Mouse (Mus musculus) spleen, adult 2 months (tissue): ENCODE data around the gene Zfp266. TPM values are rescaled to one million over a fixed set of nuclear protein-coding genes. Genes with fewer than 3 reads are reported as not detected.

Source experiments
- DNase-seq, 2 experiments: peaks; one replicate each; pipeline versions ENCODE4 v3.0.0 to v3.0.0-alpha.2; 2012 to 2021; ENCODE audit warnings: low spot score in 2 of 2, low read depth in 1 of 2
- H3K27ac ChIP-seq: fragments of 200-500 bp; 2 replicates; pipeline ENCODE4 v1.5.1; 2012; ENCODE audit warnings: low read length, inconsistent platforms; ENCODE audit not compliant: insufficient read depth
- H3K27me3 ChIP-seq: fragments of 200-500 bp; 2 replicates; pipeline ENCODE4 v1.6.1; 2012; ENCODE audit warnings: mild to moderate bottlenecking, moderate library complexity, low read length, inconsistent platforms; ENCODE audit not compliant: control insufficient read depth, insufficient read depth
- H3K36me3 ChIP-seq: fragments of 200-500 bp; 2 replicates; pipeline ENCODE4 v1.6.1; 2012; ENCODE audit warnings: mild to moderate bottlenecking, low read length, inconsistent platforms; ENCODE audit not compliant: control insufficient read depth, insufficient read depth
- H3K4me1 ChIP-seq: fragments of 200-500 bp; 2 replicates; pipeline ENCODE4 v1.6.1; 2011; ENCODE audit warnings: inconsistent platforms; ENCODE audit not compliant: control insufficient read depth, insufficient read depth, insufficient read length
- H3K4me3 ChIP-seq: fragments of 200-500 bp; 2 replicates; pipeline ENCODE4 v1.5.1; 2011; ENCODE audit warnings: mild to moderate bottlenecking, inconsistent platforms; ENCODE audit not compliant: insufficient read depth, insufficient read length; ENCODE audit errors: extremely low read depth
- CTCF ChIP-seq: fragments of 200-500 bp; IDR thresholded peaks from 2 replicates; pipeline ENCODE4 v1.5.1; 2011; ENCODE audit warnings: mild to moderate bottlenecking, inconsistent platforms; ENCODE audit not compliant: insufficient read depth, insufficient read length, insufficient replicate concordance; ENCODE audit errors: extremely low read depth
- POLR2A ChIP-seq: fragments of 200-500 bp; IDR thresholded peaks from 2 replicates; pipeline ENCODE4 v1.6.1; 2011; ENCODE audit warnings: low read depth, low read length, inconsistent platforms
- WGBS: fragments of 180-500 bp; shearing (Covaris S2); methylation state at CpG from one replicate; pipeline ENCODE4 v1.1.7; 2018; 5-methylcytosine and 5-hydroxymethylcytosine counted together
- polyA plus RNA-seq: library from polyadenylated mRNA; depleted of rRNA; stranded (reverse); fragments of >200 nt; gene quantifications from 2 replicates; pipeline ENCODE4 v1.2.3, GENCODE M21; 2012

The Zfp266 gene
- polyA plus RNA-seq, 1 experiment, result 1.9 TPM

DNA sequence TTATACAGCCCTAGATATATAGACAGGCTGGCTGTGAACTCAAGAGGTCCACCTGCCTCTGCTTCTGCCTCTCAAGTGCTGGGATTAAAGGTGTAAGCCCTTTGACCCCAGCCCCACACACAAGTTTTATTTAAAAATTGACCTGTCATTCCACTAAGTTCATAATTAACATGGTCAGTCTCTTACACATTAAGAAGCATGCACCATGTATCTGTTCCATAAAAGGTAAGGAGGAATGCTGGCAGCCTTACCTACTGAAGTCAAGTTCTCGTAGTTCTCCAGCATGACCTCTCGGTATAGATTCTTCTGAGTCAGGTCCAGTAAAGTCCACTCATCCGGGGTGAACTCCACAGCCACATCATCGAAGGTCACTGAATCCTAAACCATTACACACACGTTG lies 16.4 kb downstream of the Zfp266 start:
- Histone ChIP-seq H3K4me3 (no peak overlapping the region), H3K4me1 (no peaks in the 10 kb centered on the region; the same call in 1 of the 2 replicates), H3K27me3 (no peaks in the 10 kb centered on the region), H3K27ac (no peak overlapping the region), H3K36me3 (peaks cover 36% of the 10 kb centered on the region)
- DNase-seq, result no peak
- whole genome bisulfite sequencing, result 90% methylated on average over 5 of the region's 5 CpGs
- TF ChIP-seq POLR2A, result no peak
- no peak for TF ChIP-seq CTCF

DNA sequence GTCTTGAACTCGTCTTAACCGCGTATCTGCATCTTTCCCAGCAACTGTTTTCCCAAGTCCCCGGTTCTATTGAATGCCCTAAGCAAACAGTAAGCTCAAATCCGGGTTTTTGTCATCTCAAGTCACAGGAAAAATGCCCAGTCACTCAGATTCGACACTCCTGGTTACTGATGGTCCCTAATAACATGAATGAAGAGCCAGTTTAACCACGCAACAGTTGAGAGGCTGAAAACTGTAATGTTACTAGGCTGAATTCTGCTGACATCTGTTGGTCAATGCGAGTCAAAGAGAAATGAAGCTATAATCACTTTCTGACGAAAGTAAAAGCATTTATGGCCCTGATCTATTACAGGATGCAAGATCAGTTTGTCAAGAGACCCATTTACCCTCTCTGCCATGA lies 27.9 kb downstream of the Zfp266 start:
- TF ChIP-seq CTCF, result no peak
- Histone ChIP-seq H3K4me1 (peaks cover 14% of the 10 kb centered on the region), H3K4me3 (peak overlapping the region; percentile 99), H3K36me3 (peaks cover 7% of the 10 kb centered on the region), H3K27me3 (no peaks in the 10 kb centered on the region), H3K27ac (peak overlapping the region; percentile 99)
- DNase-seq, result no peak
- WGBS, result 2% methylated on average over 9 of the region's 9 CpGs

DNA sequence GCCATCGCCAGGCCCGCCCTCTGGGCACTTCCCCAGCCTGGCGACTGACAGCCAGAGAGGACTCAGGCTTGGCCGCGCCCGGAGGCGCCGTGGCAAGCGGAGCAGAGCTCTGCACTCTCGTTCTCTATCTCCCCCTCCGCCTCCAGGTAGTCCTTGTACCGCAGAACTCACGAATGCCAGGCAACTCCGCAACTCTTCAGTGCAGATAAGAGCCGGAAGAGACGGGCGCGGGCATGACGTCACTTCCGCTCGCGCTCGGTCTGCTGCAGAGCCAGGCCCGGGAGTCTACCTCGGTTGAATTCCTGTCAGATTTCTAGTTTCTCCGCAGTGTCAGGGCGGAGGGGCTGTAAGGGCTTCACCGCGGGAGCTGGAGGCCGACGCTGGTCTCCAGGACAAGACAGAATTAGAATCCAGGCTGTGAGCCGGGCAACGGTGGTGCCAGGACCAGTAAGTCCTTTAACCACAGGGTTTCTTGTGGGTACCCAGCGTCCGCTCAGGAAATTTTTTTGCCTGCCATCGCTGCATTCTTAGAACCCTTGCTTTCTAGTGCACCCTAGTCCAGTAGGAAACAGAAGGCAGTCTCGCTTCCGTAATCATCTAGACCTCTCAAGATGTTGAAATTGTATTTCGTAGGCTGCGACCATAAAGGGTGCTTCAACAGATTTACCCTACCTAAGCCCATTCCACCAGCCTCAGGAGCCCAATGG lies 28.5 kb downstream of the Zfp266 start, which contains the start of gene Zfp426:
Gene Zfp426, minus strand, starts transcription at position 220 of the 707 bp plus-strand sequence.
- Histone ChIP-seq H3K27me3 (no peaks in the 10 kb centered on the region), H3K36me3 (peaks cover 5% of the 10 kb centered on the region), H3K4me1 (peaks cover 14% of the 10 kb centered on the region), H3K27ac (peak within 1 kb of the TSS; percentile 99), H3K4me3 (peak within 1 kb of the TSS; percentile 99)
- TF ChIP-seq CTCF (no peak), POLR2A (peak; percentile 42; the same call in 1 of the 2 replicates)
- under 1% methylated on average over 40 of the region's 40 CpGs for WGBS
- peak; percentile 74 to 79 for DNase-seq

DNA sequence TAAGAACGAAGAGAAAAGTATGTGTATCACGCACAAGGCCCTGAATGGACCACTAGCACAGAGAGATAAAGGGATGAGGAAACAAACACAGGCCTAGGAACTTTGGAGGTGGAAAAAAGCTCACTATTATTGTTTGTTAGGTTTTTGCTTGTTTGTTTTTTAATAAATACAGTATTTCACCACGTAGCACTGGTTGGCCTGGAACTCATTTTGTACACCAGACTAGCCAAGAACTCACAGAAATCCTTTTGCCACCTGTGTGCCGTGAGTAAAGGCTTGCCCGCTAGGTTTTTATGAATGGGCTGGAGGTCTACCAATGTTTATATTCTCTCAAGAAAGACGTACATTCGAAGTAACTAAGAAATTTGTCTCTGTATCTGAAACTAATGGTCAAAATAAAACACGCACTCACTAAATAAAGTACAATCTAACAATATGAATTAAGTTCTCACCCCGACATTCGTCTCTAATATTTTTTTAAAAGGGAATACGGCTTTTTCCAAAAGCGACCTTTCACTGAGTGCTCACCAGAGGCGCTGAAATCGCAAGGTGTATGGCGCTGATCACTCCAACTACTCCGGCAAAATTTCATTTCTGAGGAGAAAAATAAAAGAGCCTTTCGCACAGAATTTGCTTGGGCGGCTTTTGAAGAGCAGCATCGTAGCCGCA lies 29.2 kb downstream of the Zfp266 start:
- no peak for DNase-seq
- 9% methylated on average over 20 of the region's 20 CpGs for WGBS
- Histone ChIP-seq H3K27ac (peak overlapping the region; percentile 99), H3K4me3 (peak overlapping the region; percentile 99), H3K4me1 (peaks cover 14% of the 10 kb centered on the region), H3K36me3 (peaks cover 3% of the 10 kb centered on the region), H3K27me3 (no peaks in the 10 kb centered on the region)
- TF ChIP-seq CTCF (no peak), POLR2A (no peak)

DNA sequence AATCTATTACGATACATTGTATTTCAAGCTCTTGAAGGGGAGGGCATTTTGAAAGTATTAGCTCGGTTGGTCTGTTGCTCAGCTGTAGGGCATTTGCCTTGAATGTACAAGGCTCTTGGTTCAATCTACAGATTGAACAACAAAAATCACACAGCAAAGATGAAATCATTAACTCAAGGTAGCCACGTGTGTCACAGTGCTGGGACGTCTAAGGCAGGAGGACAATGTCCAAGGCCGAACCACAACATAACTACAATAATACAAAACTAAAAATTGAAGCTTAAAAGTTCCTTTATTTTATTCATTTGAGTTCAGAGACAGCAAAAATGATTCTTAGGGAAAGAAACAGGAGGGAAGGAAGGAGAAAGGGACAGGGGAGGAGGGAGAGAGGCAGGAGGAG lies 31.7 kb downstream of the Zfp266 start:
- no peak overlapping the region for H3K27ac ChIP-seq
- peaks cover 14% of the 10 kb centered on the region for H3K4me1 ChIP-seq
- peaks cover 5% of the 10 kb centered on the region for H3K36me3 ChIP-seq
- TF ChIP-seq CTCF (no peak), POLR2A (no peak)
- no peak for DNase-seq
- H3K27me3 ChIP-seq, result no peaks in the 10 kb centered on the region
- 92% methylated on average over 5 of the region's 5 CpGs for WGBS
- no peak overlapping the region for H3K4me3 ChIP-seq

DNA sequence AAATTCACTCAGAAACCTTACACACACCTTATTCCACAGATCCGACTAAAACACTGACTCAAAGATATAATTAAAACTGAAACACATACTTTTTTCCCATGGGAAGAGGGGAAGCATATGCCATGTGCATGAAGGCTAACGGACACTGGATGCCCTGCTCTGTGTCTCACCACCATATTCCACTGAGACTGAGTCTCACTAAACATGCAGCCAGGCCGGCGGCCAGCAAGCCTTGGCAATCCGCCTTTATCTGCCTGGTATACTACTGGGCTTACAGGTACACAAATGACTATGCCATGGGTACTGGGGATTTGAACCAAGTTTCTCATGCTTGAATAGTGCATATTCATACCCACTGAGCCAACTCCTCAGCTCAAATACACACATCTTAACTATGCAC lies 41.8 kb downstream of the Zfp266 start:
- no peak for DNase-seq
- Histone ChIP-seq H3K27ac (no peak overlapping the region), H3K4me1 (no peaks in the 10 kb centered on the region), H3K4me3 (no peak overlapping the region), H3K27me3 (no peaks in the 10 kb centered on the region), H3K36me3 (peaks cover 22% of the 10 kb centered on the region)
- 93% methylated on average over 5 of the region's 5 CpGs for WGBS
- TF ChIP-seq POLR2A (no peak), CTCF (no peak)

DNA sequence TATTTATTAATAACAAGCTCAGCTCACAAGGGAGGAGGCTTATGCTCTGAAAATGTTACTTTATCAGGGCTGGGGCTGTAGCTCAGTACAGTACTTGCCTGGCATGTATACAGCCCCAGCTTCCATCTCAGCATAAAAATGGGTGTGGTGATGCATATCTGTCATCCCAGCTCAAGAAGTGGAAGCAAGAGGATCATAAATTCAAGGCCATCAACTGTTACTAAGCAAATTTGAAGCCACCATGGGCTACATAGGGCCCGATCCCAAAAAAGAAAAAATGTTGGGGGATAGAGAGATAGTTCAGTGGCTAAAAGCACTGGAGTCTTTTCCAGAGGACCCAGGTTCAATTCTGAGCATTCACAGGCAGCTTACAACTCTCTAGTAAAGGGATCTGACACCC lies 44.6 kb downstream of the Zfp266 start:
- no peaks in the 10 kb centered on the region for H3K27me3 ChIP-seq
- TF ChIP-seq POLR2A (no peak), CTCF (no peak)
- DNase-seq, result no peak
- H3K4me1 ChIP-seq, result no peaks in the 10 kb centered on the region
- 97% methylated on average over 1 of the region's 1 CpGs for WGBS
- H3K4me3 ChIP-seq, result no peak overlapping the region
- H3K27ac ChIP-seq, result no peak overlapping the region
- H3K36me3 ChIP-seq, result peaks cover 32% of the 10 kb centered on the region
